Mouse (Mus musculus) limb, embryonic 13.5 days (tissue): Measurements from ENCODE around the gene Tbc1d22a. TPM values are rescaled to one million over a fixed set of nuclear protein-coding genes. Genes with fewer than 3 reads are reported as not detected.
"Not testable (repeated sequence)": the region's sequence is repeated elsewhere in the genome, so short reads cannot be mapped to it uniquely, and the experiment has no call there.

Experiments
- ATAC-seq: fragments of 200-750 bp; cut with Nextera tagmentation; 2 replicates; pipeline ENCODE4 v1.8.0; 2017; ENCODE audit warnings: low read depth, moderate number of reproducible peaks, moderate TSS enrichment; ENCODE audit not compliant: low FRiP score
- H3K27ac ChIP-seq: fragments of 300-500 bp; sonication (generic); 2 replicates; pipeline ENCODE4 v1.5.1; 2015; ENCODE audit warnings: inconsistent platforms, mild to moderate bottlenecking, moderate library complexity
- H3K27me3 ChIP-seq: fragments of 300-500 bp; sonication (generic); 2 replicates; pipeline ENCODE4 v1.6.1; 2015; ENCODE audit warnings: mild to moderate bottlenecking, inconsistent platforms
- H3K36me3 ChIP-seq: fragments of 300-500 bp; sonication (generic); 2 replicates; pipeline ENCODE4 v1.6.1; 2015; ENCODE audit warnings: inconsistent platforms, mild to moderate bottlenecking, moderate library complexity
- H3K4me1 ChIP-seq: fragments of 300-500 bp; sonication (generic); 2 replicates; pipeline ENCODE4 v1.6.1; 2015; ENCODE audit warnings: inconsistent platforms
- H3K4me2 ChIP-seq: fragments of 300-500 bp; sonication (generic); replicated peaks from 2 replicates; pipeline ENCODE4 v1.6.1; 2015; ENCODE audit warnings: inconsistent platforms, mild to moderate bottlenecking, moderate library complexity
- H3K4me3 ChIP-seq: fragments of 300-500 bp; sonication (generic); 2 replicates; pipeline ENCODE4 v1.5.1; 2015; ENCODE audit warnings: moderate library complexity, mild to moderate bottlenecking, inconsistent platforms
- H3K9ac ChIP-seq: fragments of 300-500 bp; sonication (generic); 2 replicates; pipeline ENCODE4 v1.6.1; 2015; ENCODE audit warnings: mild to moderate bottlenecking, inconsistent platforms
- H3K9me3 ChIP-seq: fragments of 300-500 bp; sonication (generic); 2 replicates; pipeline ENCODE4 v1.6.1; 2016; ENCODE audit warnings: inconsistent platforms
- WGBS: fragments of 180-500 bp; shearing (Covaris S2); methylation state at CpG from one replicate; pipeline ENCODE4 v1.1.7; 2015; 5-methylcytosine and 5-hydroxymethylcytosine counted together
- polyA plus RNA-seq: library from polyadenylated mRNA; unstranded; fragments of >200 nt; fragmentation: Nextera tagmentation; extraction: Ambion mirVana; gene quantifications from 2 replicates; pipeline ENCODE4 v1.2.1, GENCODE M21; 2015

The Tbc1d22a gene
- polyA plus RNA-seq, 1 experiment from 2014 or later = 12.5 TPM

DNA sequence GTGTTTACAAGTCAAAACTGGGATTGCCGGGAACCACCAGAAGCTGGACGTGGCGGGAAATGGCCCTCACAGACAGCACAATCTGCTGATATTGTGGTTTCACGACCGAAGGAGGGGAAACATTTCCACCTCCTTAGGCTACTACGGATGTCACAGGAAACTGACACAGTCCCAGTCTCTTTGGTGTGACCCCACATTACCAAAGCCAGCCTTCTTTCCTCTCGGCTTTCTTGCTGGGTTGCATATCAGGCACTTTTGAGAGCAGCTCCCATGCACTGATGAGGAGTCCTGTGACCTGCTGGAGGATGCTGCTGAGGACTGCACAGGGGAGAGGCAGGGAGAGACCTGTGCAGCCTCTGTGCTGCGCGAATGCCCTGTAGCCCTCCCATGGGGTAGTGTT lies 2.4 kb downstream of the Tbc1d22a start:
- not testable (repeated sequence) for H3K36me3 ChIP-seq, H3K4me2 ChIP-seq, H3K4me3 ChIP-seq, H3K9me3 ChIP-seq, ATAC-seq, H3K27me3 ChIP-seq, H3K27ac ChIP-seq, H3K9ac ChIP-seq
- 93% methylated on average over 9 of the region's 9 CpGs for WGBS
- H3K4me1 ChIP-seq = peaks cover 19% of the 10 kb centered on the region

- peaks cover 4% of the 10 kb centered on the region; the same call in 1 of the 2 replicates for H3K36me3 ChIP-seq
- ATAC-seq = no peak
- H3K4me2 ChIP-seq = no peak overlapping the region
- peaks cover 8% of the 10 kb centered on the region for H3K4me1 ChIP-seq
- no peaks in the 10 kb centered on the region for H3K27me3 ChIP-seq
- WGBS = 73% methylated on average over 7 of the region's 7 CpGs
- H3K4me3 ChIP-seq = no peak overlapping the region
- peaks cover 5% of the 10 kb centered on the region; the same call in 1 of the 2 replicates for H3K9me3 ChIP-seq
- H3K27ac ChIP-seq = no peak overlapping the region
- H3K9ac ChIP-seq = no peak overlapping the region
Observed at GRCm38 (mm10) chr15:86219534-86220228, 5.4 kb downstream of the Tbc1d22a start.

DNA sequence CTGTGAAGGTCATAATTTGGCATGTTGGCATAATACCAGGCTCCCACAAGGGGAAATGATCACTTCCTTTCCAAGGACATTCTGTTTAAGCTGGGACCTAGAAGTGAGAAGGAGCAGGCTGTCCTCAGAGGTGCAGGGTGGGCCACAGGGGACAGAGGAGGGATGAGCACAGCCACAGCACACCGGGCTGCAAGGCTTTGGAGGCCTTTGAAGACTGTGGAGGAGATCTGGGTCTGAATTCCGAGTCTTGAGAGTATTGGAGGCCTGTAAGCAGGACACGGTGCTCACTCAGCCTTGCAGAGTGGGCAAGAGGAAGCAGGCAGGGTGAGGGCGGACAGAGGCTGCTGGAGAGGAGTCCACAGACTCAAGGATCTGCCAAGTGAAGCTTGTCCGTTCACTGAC lies 6.0 kb downstream of the Tbc1d22a start:
- ATAC-seq = no peak

GRCm38 (mm10) chr15:86220715-86221114 lies 6.5 kb downstream of the Tbc1d22a start:
- no peaks in the 10 kb centered on the region for H3K27me3 ChIP-seq
- WGBS = 82% methylated on average over 4 of the region's 4 CpGs
- H3K27ac ChIP-seq = no peak overlapping the region
- H3K4me3 ChIP-seq = no peak overlapping the region
- peaks cover 4% of the 10 kb centered on the region; the same call in 1 of the 2 replicates for H3K36me3 ChIP-seq
- no peaks in the 10 kb centered on the region for H3K4me1 ChIP-seq
- peaks cover 5% of the 10 kb centered on the region; the same call in 1 of the 2 replicates for H3K9me3 ChIP-seq
- ATAC-seq = no peak
- no peak overlapping the region for H3K4me2 ChIP-seq
- no peak overlapping the region for H3K9ac ChIP-seq

More for the DNA sequence above, 6.0 kb downstream of the Tbc1d22a start:
- Histone ChIP-seq H3K4me3 (no peak overlapping the region), H3K4me2 (no peak overlapping the region), H3K27me3 (no peaks in the 10 kb centered on the region), H3K36me3 (peaks cover 4% of the 10 kb centered on the region; the same call in 1 of the 2 replicates), H3K27ac (no peak overlapping the region), H3K9me3 (peaks cover 5% of the 10 kb centered on the region; the same call in 1 of the 2 replicates), H3K4me1 (peaks cover 3% of the 10 kb centered on the region), H3K9ac (no peak overlapping the region)
- 82% methylated on average over 5 of the region's 5 CpGs for WGBS

- H3K9ac ChIP-seq = no peak overlapping the region
- H3K9me3 ChIP-seq = peaks cover 5% of the 10 kb centered on the region; the same call in 1 of the 2 replicates
- H3K36me3 ChIP-seq = peaks cover 4% of the 10 kb centered on the region; the same call in 1 of the 2 replicates
- no peaks in the 10 kb centered on the region for H3K4me1 ChIP-seq
- ATAC-seq = no peak
- H3K27ac ChIP-seq = no peak overlapping the region
- WGBS = 79% methylated on average over 4 of the region's 4 CpGs
- no peak overlapping the region for H3K4me3 ChIP-seq
- H3K27me3 ChIP-seq = no peaks in the 10 kb centered on the region
- H3K4me2 ChIP-seq = no peak overlapping the region
Observed at GRCm38 (mm10) chr15:86221369-86221768, 7.1 kb downstream of the Tbc1d22a start.

DNA sequence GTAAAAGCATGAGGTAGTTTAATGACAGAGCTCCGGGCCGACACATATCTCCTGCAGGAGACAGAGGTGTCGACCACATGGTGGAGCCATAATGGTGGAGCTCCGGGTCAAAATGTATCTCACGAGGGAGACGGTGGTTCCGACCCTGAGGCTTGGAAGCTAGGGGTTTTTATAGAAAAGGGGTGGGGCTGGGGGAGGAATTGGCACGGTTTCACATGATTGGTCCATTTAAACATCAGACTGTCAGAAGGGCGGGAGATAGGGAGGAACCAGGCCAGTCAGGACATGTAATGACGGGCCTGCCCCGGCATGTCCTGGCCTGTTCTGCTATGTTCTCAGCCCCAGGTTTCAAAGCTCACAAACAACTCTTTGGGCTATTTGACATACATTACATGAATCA lies 7.6 kb downstream of the Tbc1d22a start:
- H3K9ac ChIP-seq, ATAC-seq, H3K4me3 ChIP-seq, H3K27me3 ChIP-seq, H3K4me2 ChIP-seq, H3K36me3 ChIP-seq, H3K4me1 ChIP-seq, H3K27ac ChIP-seq, H3K9me3 ChIP-seq: not testable (repeated sequence)
- 76% methylated on average over 11 of the region's 11 CpGs for WGBS

DNA sequence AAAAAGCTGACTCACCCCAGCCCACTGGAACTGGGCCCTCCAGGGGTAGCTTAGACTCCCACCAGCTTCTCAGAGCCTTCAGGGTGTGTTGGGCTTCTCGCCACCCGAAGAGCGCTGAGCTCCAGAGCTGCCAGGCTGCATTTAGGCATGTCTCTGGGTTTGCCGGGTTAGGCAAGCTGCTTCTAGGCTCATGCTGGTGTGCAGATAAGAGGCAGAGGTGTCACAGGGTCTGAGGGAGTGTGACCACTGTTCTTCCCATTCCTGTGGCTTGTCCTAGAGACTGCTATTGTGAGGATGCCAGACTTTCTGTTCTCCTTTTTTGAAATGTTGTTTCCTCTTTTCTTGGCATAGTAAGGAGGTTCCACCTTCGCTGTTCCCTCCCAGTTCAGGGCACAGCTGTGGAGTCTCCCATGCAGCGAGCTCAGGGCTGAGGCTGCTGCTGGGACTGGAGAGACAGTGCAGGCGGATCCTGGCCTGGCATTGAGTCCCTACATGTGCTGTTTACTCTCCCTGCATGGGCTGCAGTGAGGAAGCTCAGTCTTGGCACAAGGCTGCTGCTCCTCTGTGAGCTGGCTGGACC lies 10.8 kb downstream of the Tbc1d22a start:
- H3K27me3 ChIP-seq = no peaks in the 10 kb centered on the region
- H3K27ac ChIP-seq = no peak overlapping the region
- peaks cover 12% of the 10 kb centered on the region for H3K4me1 ChIP-seq
- no peak overlapping the region for H3K4me2 ChIP-seq
- WGBS = 87% methylated on average over 7 of the region's 7 CpGs
- ATAC-seq = no peak
- no peak overlapping the region for H3K4me3 ChIP-seq
- peaks cover 4% of the 10 kb centered on the region; the same call in 1 of the 2 replicates for H3K36me3 ChIP-seq
- H3K9me3 ChIP-seq = peaks cover 5% of the 10 kb centered on the region; the same call in 1 of the 2 replicates
- H3K9ac ChIP-seq = no peak overlapping the region

GRCm38 (mm10) chr15:86226221-86226620 lies 12.0 kb downstream of the Tbc1d22a start:
- H3K4me2 ChIP-seq = no peak overlapping the region
- no peak overlapping the region for H3K27ac ChIP-seq
- peaks cover 5% of the 10 kb centered on the region; the same call in 1 of the 2 replicates for H3K9me3 ChIP-seq
- H3K27me3 ChIP-seq = no peaks in the 10 kb centered on the region
- no peak overlapping the region for H3K9ac ChIP-seq
- peaks cover 24% of the 10 kb centered on the region for H3K4me1 ChIP-seq
- H3K36me3 ChIP-seq = peaks cover 4% of the 10 kb centered on the region; the same call in 1 of the 2 replicates
- H3K4me3 ChIP-seq = no peak overlapping the region
- ATAC-seq = no peak
- 78% methylated on average over 5 of the region's 5 CpGs for WGBS

GRCm38 (mm10) chr15:86226968-86227367 lies 12.7 kb downstream of the Tbc1d22a start:
- Histone ChIP-seq H3K4me3 (no peak overlapping the region), H3K27me3 (no peaks in the 10 kb centered on the region), H3K9ac (no peak overlapping the region), H3K27ac (no peak overlapping the region), H3K36me3 (peaks cover 4% of the 10 kb centered on the region; the same call in 1 of the 2 replicates), H3K9me3 (peaks cover 5% of the 10 kb centered on the region; the same call in 1 of the 2 replicates), H3K4me1 (peaks cover 31% of the 10 kb centered on the region), H3K4me2 (no peak overlapping the region)
- WGBS = 85% methylated on average over 2 of the region's 2 CpGs
- ATAC-seq = no peak

GRCm38 (mm10) chr15:86228186-86228585 lies 13.9 kb downstream of the Tbc1d22a start:
- Histone ChIP-seq H3K9me3 (peaks cover 5% of the 10 kb centered on the region; the same call in 1 of the 2 replicates), H3K27me3 (no peaks in the 10 kb centered on the region), H3K4me3 (no peak overlapping the region), H3K9ac (no peak overlapping the region), H3K36me3 (peaks cover 4% of the 10 kb centered on the region; the same call in 1 of the 2 replicates), H3K4me2 (no peak overlapping the region), H3K27ac (no peak overlapping the region), H3K4me1 (peaks cover 35% of the 10 kb centered on the region)
- no peak for ATAC-seq
- WGBS = 37% methylated on average over 3 of the region's 3 CpGs

- WGBS = 82% methylated on average over 8 of the region's 8 CpGs
- Histone ChIP-seq H3K9ac (no peak overlapping the region), H3K9me3 (no peaks in the 10 kb centered on the region), H3K4me3 (no peak overlapping the region), H3K4me1 (peaks cover 35% of the 10 kb centered on the region), H3K4me2 (no peak overlapping the region), H3K36me3 (peaks cover 2% of the 10 kb centered on the region; the same call in 1 of the 2 replicates), H3K27ac (no peak overlapping the region), H3K27me3 (no peaks in the 10 kb centered on the region)
- ATAC-seq = no peak
Observed at GRCm38 (mm10) chr15:86229088-86229487, 14.8 kb downstream of the Tbc1d22a start.

DNA sequence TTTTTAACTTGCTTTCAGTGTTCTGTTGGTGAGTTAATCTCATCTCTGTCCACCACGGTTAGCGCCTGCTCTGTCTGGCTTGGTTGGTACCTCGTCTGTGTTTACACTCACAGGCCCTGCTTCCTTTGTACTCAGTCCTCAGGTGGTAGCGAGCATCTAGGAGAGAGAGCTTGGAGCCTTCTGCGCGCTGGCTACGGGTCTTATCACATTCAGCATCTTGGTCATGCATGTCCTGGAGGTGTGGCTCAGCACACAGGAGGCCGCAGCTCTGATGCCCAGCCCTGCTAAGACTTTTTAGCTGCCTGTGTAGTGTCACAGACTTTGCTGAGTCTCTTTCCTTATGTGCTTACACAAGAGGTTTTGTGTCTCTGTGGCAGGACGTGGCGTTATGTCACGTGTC lies 15.4 kb downstream of the Tbc1d22a start:
- Histone ChIP-seq H3K36me3 (no peaks in the 10 kb centered on the region), H3K4me1 (peaks cover 35% of the 10 kb centered on the region), H3K9me3 (no peaks in the 10 kb centered on the region), H3K4me3 (no peak overlapping the region), H3K27me3 (no peaks in the 10 kb centered on the region), H3K4me2 (peak overlapping the region; percentile 7; the same call in 1 of the 2 replicates), H3K27ac (no peak overlapping the region), H3K9ac (no peak overlapping the region)
- no peak for ATAC-seq
- 64% methylated on average over 11 of the region's 11 CpGs for WGBS
